Mouse (Mus musculus) heart, postnatal 0 days (tissue): ENCODE results near the gene Phgr1.

ENCODE experiments used
- CTCF ChIP-seq: IDR thresholded peaks from 2 replicates; pipeline ENCODE4 v1.5.1; 2016; ENCODE audit warnings: antibody characterized with exemption, control low read depth, low read depth
- EP300 ChIP-seq: IDR thresholded peaks from 2 replicates; pipeline ENCODE4 v1.6.1; 2016; ENCODE audit warnings: antibody characterized with exemption, low read depth

- TF ChIP-seq CTCF (no peak), EP300 (no peak)
Measured at GRCm38 (mm10) chr2:118778418-118778817, 5.8 kb downstream of the Phgr1 start.
